Mouse (Mus musculus) stomach, postnatal 0 days (tissue): ENCODE measurements around the gene Ift74.

Source experiments
- CTCF ChIP-seq: IDR thresholded peaks from 2 replicates; pipeline ENCODE4 v1.5.1; 2016; ENCODE audit warnings: antibody characterized with exemption, low read depth, mild to moderate bottlenecking, moderate library complexity
- EP300 ChIP-seq: optimal IDR thresholded peaks from 2 replicates; pipeline ENCODE3; 2016; ENCODE audit warnings: antibody characterized with exemption

GRCm38 (mm10) chr4:94737326-94738295 lies 123.3 kb downstream of the Ift74 start:
- TF ChIP-seq EP300 = no peak
- no peak for TF ChIP-seq CTCF
